Mouse (Mus musculus): ENCODE measurements around the gene Nsun4. TPM values are rescaled to one million over a fixed set of nuclear protein-coding genes. Genes with fewer than 3 reads are reported as not detected.

Gene Nsun4
- polyA plus RNA-seq, 1 experiment from 2014 or later: 8.4 TPM

GRCm38 (mm10) chr4:116033374-116033773, 20.3 kb downstream of the Nsun4 start:
- Histone ChIP-seq H3K4me1 (ENCODE audit: insufficient read depth) (peaks cover 3% of the 10 kb centered on the region; the same call in 1 of the 2 replicates), H3K9me3 (ENCODE audit: low read length) (no peaks in the 10 kb centered on the region), H3K4me2 (ENCODE audit: low read depth, low read length) (no peak overlapping the region), H3K27me3 (ENCODE audit: insufficient read depth, low read length) (no peaks in the 10 kb centered on the region), H3K36me3 (replicated peaks; ENCODE audit: insufficient read depth, low read length) (peaks cover 17% of the 10 kb centered on the region), H3K27ac (ENCODE audit: low read depth) (no peak overlapping the region), H3K9ac (replicated peaks) (no peak overlapping the region), H3K4me3 (ENCODE audit: low read depth, low read length) (no peak overlapping the region)
- WGBS (ENCODE audit: insufficient replicate concordance): 89% methylated on average over 5 of the region's 5 CpGs
- DNase-seq: no peak
- no peak for ATAC-seq
- TF ChIP-seq CTCF (IDR thresholded peaks at IDR 0.05; ENCODE audit: low read depth) (no peak), EP300 (IDR thresholded peaks at IDR 0.05; ENCODE audit: low read depth) (no peak)

- WGBS (ENCODE audit: insufficient replicate concordance): 68% methylated on average over 9 of the region's 9 CpGs
- Histone ChIP-seq H3K27ac (ENCODE audit: low read depth) (no peak overlapping the region), H3K4me3 (ENCODE audit: low read depth, low read length) (no peak overlapping the region), H3K4me2 (ENCODE audit: low read depth, low read length) (no peak overlapping the region), H3K4me1 (ENCODE audit: insufficient read depth) (peaks cover 3% of the 10 kb centered on the region; the same call in 1 of the 2 replicates), H3K36me3 (replicated peaks; ENCODE audit: insufficient read depth, low read length) (peaks cover 17% of the 10 kb centered on the region), H3K9me3 (ENCODE audit: low read length) (no peaks in the 10 kb centered on the region), H3K9ac (replicated peaks) (no peak overlapping the region), H3K27me3 (ENCODE audit: insufficient read depth, low read length) (no peaks in the 10 kb centered on the region)
- no peak for DNase-seq
- ATAC-seq: no peak
- TF ChIP-seq CTCF (IDR thresholded peaks at IDR 0.05; ENCODE audit: low read depth) (no peak), EP300 (IDR thresholded peaks at IDR 0.05; ENCODE audit: low read depth) (no peak)
Observed at GRCm38 (mm10) chr4:116032906-116033305, 20.8 kb downstream of the Nsun4 start.

GRCm38 (mm10) chr4:116017902-116018746, 35.6 kb downstream of the Nsun4 start, which contains the start of gene Faah:
Gene Faah (minus strand): TSS chr4:116017926.
- no peak for TF ChIP-seq CTCF (IDR thresholded peaks at IDR 0.05; ENCODE audit: low read depth)
- TF ChIP-seq EP300 (IDR thresholded peaks at IDR 0.05; ENCODE audit: low read depth): no peak
- Histone ChIP-seq H3K9ac (replicated peaks) (peak within 1 kb of the TSS; percentile 67), H3K4me2 (ENCODE audit: low read depth, low read length) (peak within 1 kb of the TSS; percentile 85), H3K4me3 (ENCODE audit: low read depth, low read length) (peak within 1 kb of the TSS; percentile 69), H3K4me1 (ENCODE audit: insufficient read depth) (peaks cover 5% of the 10 kb centered on the region; the same call in 1 of the 2 replicates), H3K27me3 (ENCODE audit: insufficient read depth, low read length) (peaks cover 23% of the 10 kb centered on the region), H3K9me3 (ENCODE audit: low read length) (no peaks in the 10 kb centered on the region), H3K36me3 (replicated peaks; ENCODE audit: insufficient read depth, low read length) (no peaks in the 10 kb centered on the region), H3K27ac (ENCODE audit: low read depth) (peak within 1 kb of the TSS; percentile 94)
- 7% methylated on average over 18 of the region's 18 CpGs for WGBS (ENCODE audit: insufficient replicate concordance)
- peak; percentile 5; the same call in 1 of the 2 replicates for ATAC-seq
- DNase-seq: no peak

DNA sequence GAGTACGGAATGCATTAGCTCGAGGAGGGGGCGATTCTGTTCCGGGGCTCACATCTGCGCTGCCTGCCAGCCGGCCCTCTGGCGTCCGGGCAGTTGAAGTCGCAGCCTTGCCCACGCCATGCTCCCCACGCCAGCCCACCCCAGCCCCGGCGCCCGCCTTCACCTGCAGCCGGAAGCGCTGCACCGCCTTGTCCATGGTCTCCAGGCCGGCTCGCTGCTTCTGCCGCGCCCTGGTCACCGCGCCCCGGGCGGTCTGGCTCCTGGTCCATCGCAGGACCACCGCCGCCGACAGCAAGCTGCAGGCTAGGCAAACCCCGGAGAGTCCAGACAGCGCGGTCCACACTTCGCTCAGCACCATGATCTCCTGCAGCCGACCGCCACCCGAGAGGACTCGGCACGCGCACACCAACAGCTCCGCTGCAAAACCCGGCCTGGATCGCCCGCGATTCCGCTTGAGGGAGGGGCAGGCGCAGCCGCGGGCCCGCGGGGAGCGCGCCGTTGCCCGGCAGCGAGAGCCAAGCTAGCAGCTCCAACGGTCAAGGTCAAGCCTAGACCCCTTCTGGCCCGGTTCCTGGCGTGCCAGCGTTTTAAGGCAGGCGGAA, 36.3 kb downstream of the Nsun4 start:
- Histone ChIP-seq H3K4me2 (ENCODE audit: low read depth, low read length) (peak overlapping the region; percentile 85), H3K9me3 (ENCODE audit: low read length) (no peaks in the 10 kb centered on the region), H3K9ac (replicated peaks) (peak overlapping the region; percentile 67), H3K4me3 (ENCODE audit: low read depth, low read length) (peak overlapping the region; percentile 69), H3K27ac (ENCODE audit: low read depth) (peak overlapping the region; percentile 94), H3K4me1 (ENCODE audit: insufficient read depth) (peaks cover 5% of the 10 kb centered on the region; the same call in 1 of the 2 replicates), H3K36me3 (replicated peaks; ENCODE audit: insufficient read depth, low read length) (no peaks in the 10 kb centered on the region), H3K27me3 (ENCODE audit: insufficient read depth, low read length) (peaks cover 23% of the 10 kb centered on the region)
- TF ChIP-seq CTCF (IDR thresholded peaks at IDR 0.05; ENCODE audit: low read depth) (no peak), EP300 (IDR thresholded peaks at IDR 0.05; ENCODE audit: low read depth) (no peak)
- peak; percentile 81 for DNase-seq
- under 1% methylated on average over 60 of the region's 60 CpGs for WGBS (ENCODE audit: insufficient replicate concordance)
- peak; percentile 86 for ATAC-seq

GRCm38 (mm10) chr4:116016862-116017299, 36.8 kb downstream of the Nsun4 start:
- no peak for DNase-seq
- Histone ChIP-seq H3K4me1 (ENCODE audit: insufficient read depth) (peaks cover 5% of the 10 kb centered on the region; the same call in 1 of the 2 replicates), H3K36me3 (replicated peaks; ENCODE audit: insufficient read depth, low read length) (no peaks in the 10 kb centered on the region), H3K27ac (ENCODE audit: low read depth) (peak overlapping the region; percentile 94), H3K4me3 (ENCODE audit: low read depth, low read length) (peak overlapping the region; percentile 69), H3K4me2 (ENCODE audit: low read depth, low read length) (peak overlapping the region; percentile 85), H3K9ac (replicated peaks) (peak overlapping the region; percentile 67), H3K9me3 (ENCODE audit: low read length) (no peaks in the 10 kb centered on the region), H3K27me3 (ENCODE audit: insufficient read depth, low read length) (peaks cover 23% of the 10 kb centered on the region)
- 11% methylated on average over 16 of the region's 16 CpGs for WGBS (ENCODE audit: insufficient replicate concordance)
- no peak for TF ChIP-seq CTCF (IDR thresholded peaks at IDR 0.05; ENCODE audit: low read depth)
- TF ChIP-seq EP300 (IDR thresholded peaks at IDR 0.05; ENCODE audit: low read depth): peak; percentile 54; the same call in 1 of the 2 replicates
- ATAC-seq: peak; percentile 82

GRCm38 (mm10) chr4:116016396-116016795, 37.3 kb downstream of the Nsun4 start:
- 42% methylated on average over 3 of the region's 3 CpGs for WGBS (ENCODE audit: insufficient replicate concordance)
- peak overlapping the region; percentile 85 for H3K4me2 ChIP-seq (ENCODE audit: low read depth, low read length)
- ATAC-seq (no peak), DNase-seq (no peak)
- H3K36me3 ChIP-seq (replicated peaks; ENCODE audit: insufficient read depth, low read length): no peaks in the 10 kb centered on the region
- no peaks in the 10 kb centered on the region for H3K9me3 ChIP-seq (ENCODE audit: low read length)
- TF ChIP-seq EP300 (IDR thresholded peaks at IDR 0.05; ENCODE audit: low read depth) (no peak), CTCF (IDR thresholded peaks at IDR 0.05; ENCODE audit: low read depth) (no peak)
- peak overlapping the region; percentile 94 for H3K27ac ChIP-seq (ENCODE audit: low read depth)
- H3K27me3 ChIP-seq (ENCODE audit: insufficient read depth, low read length): peaks cover 23% of the 10 kb centered on the region
- peak overlapping the region; percentile 69 for H3K4me3 ChIP-seq (ENCODE audit: low read depth, low read length)
- H3K9ac ChIP-seq (replicated peaks): peak overlapping the region; percentile 53
- H3K4me1 ChIP-seq (ENCODE audit: insufficient read depth): peaks cover 5% of the 10 kb centered on the region; the same call in 1 of the 2 replicates

All from liver, postnatal 0 days (tissue).